Mouse (Mus musculus): ENCODE measurements at regions not wholly inside any gene's neighbourhood (a gene's known extent, or its start where the extent isn't known, plus 50 kb on each side); places are given as distances from the start of the nearest gene placed in this dataset.

DNA sequence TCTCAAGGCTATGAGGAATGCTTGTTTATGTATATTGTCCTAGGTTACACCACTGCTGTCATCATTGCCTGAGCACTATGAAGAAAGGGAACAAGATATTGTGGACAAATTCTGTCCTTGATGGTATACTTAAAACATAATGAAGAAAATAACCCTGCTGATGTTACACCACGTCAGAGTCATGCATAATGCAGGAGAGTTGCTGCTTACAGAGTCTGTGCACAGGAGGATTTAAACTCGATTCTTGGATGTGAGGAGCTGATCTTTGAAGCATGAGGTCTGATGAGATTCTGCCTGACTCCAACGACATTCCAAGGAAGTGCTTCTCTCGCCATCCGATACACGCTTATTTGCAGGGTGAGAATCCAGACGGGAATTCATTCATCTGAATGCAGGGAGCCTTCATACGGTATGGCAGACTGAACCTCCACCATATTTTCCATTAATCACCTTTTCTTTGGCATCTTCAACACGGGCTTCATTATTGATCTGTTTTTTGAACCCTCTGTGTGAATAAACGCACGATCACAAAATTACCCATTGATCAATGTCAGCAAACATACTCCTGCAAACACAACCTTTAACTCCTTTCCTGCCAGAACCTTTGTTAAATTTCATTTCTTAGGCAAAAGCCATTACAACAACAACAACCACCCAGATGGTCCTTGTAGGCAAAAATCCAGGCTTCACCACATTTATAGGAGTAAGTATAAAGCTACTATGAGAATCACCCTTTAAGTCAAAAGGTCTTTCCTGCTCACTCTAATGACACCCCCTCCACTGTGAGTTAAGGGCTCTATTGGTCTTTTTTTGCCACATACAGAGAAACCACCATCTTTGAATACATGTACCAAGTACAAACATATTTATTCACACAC, 106.9 kb upstream of the Nectin3 start:
- intact Hi-C loops (cut with DNase I): no loop called here
- no peak for DNase-seq (ENCODE audit: low spot score in 2 of 2)

GRCm38 (mm10) chr16:46592618-46593253, 94.4 kb upstream of the Nectin3 start:
- intact Hi-C loops (cut with DNase I): no loop called here
- no peak for DNase-seq (ENCODE audit: low spot score in 2 of 2)

- DNase-seq (ENCODE audit: low spot score in 2 of 2): no peak
These were observed 88.7 kb upstream of the Nectin3 start for GRCm38 (mm10) chr16:46587056-46587455.

GRCm38 (mm10) chr16:46584502-46584901, 86.2 kb upstream of the Nectin3 start:
- DNase-seq (ENCODE audit: low spot score in 2 of 2): no peak
- intact Hi-C loops (cut with DNase I): no loop called here

More at GRCm38 (mm10) chr16:46587056-46587455, 88.7 kb upstream of the Nectin3 start:
- intact Hi-C loops (cut with DNase I): no loop called here

- peak; percentile 27 to 33 for DNase-seq (ENCODE audit: low spot score in 2 of 2)
- intact Hi-C loops (cut with DNase I): loop anchor here (2.0 kb wide), 1 partner anchor 84 kb away; no protein-coding TSS in a partner anchor
These were observed 82.8 kb upstream of the Nectin3 start for GRCm38 (mm10) chr16:46581115-46581514.

GRCm38 (mm10) chr16:46574221-46574620, 75.9 kb upstream of the Nectin3 start:
- DNase-seq (ENCODE audit: low spot score in 2 of 2): no peak
- intact Hi-C loops (cut with DNase I): no loop called here

DNA sequence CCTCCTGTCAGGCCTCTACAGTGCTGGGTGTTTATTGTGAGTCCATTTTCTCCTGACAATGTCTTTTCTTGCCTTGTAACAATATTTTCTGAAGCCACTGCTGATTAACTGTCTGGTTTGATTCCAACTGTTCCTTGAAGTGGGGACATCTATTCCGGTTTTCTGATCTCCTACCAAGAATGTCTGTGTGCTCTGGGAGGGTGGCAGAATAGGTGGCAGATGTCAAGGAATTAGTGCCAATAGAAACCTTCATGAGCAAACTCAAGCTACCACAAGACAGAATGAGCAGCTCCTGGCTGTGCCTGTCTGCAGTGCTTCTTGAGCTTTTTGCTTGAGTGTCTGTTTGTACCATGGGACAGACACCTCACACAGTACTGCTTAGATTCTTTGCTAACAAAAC, 69.1 kb upstream of the Nectin3 start:
- no peak for DNase-seq (ENCODE audit: low spot score in 2 of 2)
- intact Hi-C loops (cut with DNase I): no loop called here

- no peak for DNase-seq (ENCODE audit: low spot score in 2 of 2)
- intact Hi-C loops (cut with DNase I): no loop called here
These were observed 67.8 kb upstream of the Nectin3 start for GRCm38 (mm10) chr16:46566020-46566581.

- DNase-seq (ENCODE audit: low spot score in 2 of 2): no peak
- intact Hi-C loops (cut with DNase I): no loop called here
These were observed 59.0 kb upstream of the Nectin3 start for GRCm38 (mm10) chr16:46557281-46557680.

DNA sequence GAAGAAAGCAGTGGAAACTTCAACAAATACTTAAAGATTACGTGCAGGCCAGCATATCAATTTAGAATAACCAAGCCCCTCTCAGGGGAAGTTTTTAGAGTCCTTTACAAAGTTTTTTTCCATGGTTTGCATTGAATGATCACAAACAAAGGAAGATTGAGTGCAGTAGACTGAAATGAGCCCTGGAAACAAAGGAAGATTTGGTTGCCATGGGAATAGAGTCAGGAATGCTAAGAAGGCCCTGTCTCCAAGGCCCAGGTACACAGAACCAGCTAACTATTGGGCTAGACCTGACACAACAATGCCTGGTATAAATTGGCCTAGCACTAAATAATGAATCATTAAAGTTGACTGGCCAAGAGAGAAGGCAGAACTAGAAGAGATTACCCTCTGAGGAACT, 49.9 kb upstream of the Nectin3 start:
- no peak for DNase-seq (ENCODE audit: low spot score in 2 of 2)
- intact Hi-C loops (cut with DNase I): no loop called here

Measured in left cerebral cortex, postnatal 36 days (tissue).